Mouse (Mus musculus): ENCODE data around the gene Slco3a1.

GRCm38 (mm10) chr7:74459277-74459676 is 95.3 kb downstream of the Slco3a1 start:
- no peak for TF ChIP-seq EP300 (IDR thresholded peaks at IDR 0.05; ENCODE audit: low read depth)
- TF ChIP-seq CTCF (IDR thresholded peaks at IDR 0.05; ENCODE audit: low read depth), result no peak
